Mouse (Mus musculus) kidney, adult 2 months (tissue): Measurements from ENCODE around the gene Rapgefl1.

Experiments
- CTCF ChIP-seq: fragments of 200-500 bp; conservative IDR thresholded peaks from 2 replicates; pipeline ENCODE4 v1.5.1; 2011; ENCODE audit warnings: low read depth, mild to moderate bottlenecking, control low read depth, low read length, moderate library complexity, mixed read lengths; ENCODE audit not compliant: insufficient read depth, insufficient read length
- POLR2A ChIP-seq: fragments of 200-500 bp; IDR thresholded peaks from one replicate; pipeline ENCODE4 v1.6.1; 2011; ENCODE audit warnings: low read depth, low read length, control low read depth

DNA sequence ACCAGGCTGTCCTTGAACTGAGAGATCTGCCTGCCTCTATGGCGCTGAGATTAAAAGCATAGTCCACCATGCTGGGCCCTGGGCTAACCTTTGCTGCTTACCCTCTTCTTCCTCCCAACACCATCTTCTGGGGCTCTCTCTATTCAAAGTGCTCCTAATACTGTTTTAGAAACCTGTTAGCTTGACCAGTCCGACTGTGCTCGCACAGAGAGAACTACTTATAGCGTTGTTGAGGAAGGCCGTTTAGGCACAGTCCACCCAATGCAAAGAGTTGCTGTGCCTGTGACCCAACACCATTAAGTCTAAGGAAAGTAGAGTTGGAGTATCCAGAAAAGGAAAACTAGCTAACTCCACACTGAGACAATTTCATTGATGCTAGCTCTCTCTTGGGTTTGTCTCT is 48.4 kb upstream of the Rapgefl1 start:
- no peak for TF ChIP-seq CTCF
- TF ChIP-seq POLR2A: no peak
